Mouse (Mus musculus) lung, adult 10 weeks (tissue): ENCODE measurements around the gene Vmn1r24. TPM values are rescaled to one million over a fixed set of nuclear protein-coding genes. Genes with fewer than 3 reads are reported as not detected.

Experiments used
- polyA plus RNA-seq: library from polyadenylated mRNA; stranded (reverse); fragments of 350-450 nt; fragmentation: Illumina TruSeq; extraction: RNeasy Lipid Tissue Mini Kit (QIAGEN cat#74804); gene quantifications from one replicate; pipeline ENCODE4 v1.2.3, GENCODE M21; 2014; ENCODE audit warnings: low read depth, low replicate concordance; ENCODE audit not compliant: insufficient read depth

Gene Vmn1r24
- not detected for polyA plus RNA-seq

GRCm38 (mm10) chr6:57961403-57961802, at the start of gene Vmn1r24:
Gene Vmn1r24, minus strand, starts transcription at chr6:57961503.

DNA sequence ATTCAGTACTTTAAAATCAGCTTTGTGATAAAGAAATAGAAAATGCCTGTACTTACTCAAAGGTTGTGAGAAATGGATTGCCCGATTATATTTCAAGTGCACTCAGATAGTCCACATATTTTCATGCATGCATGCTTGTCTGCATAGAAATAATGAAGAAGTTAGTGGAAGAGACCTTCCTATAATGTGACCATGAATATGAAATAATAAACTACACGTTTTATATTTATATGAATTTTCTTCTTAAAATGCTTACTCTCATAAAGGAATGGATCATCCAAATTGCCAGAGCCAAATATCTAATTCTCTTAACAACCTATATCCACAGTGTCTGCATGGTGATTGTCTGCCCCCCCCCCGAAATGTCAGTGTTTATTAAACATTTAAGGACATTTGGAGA, 19.4 kb upstream of the Vmn1r24 start, which contains the start of gene Vmn1r25:
Gene Vmn1r25 (minus strand): TSS at position 101 of the 400 bp plus-strand sequence.

GRCm38 (mm10) chr6:57926738-57927137, 34.6 kb downstream of the Vmn1r24 start, which contains the start of gene Vmn1r23:
Gene Vmn1r23, minus strand, starts transcription at chr6:57926838.

DNA sequence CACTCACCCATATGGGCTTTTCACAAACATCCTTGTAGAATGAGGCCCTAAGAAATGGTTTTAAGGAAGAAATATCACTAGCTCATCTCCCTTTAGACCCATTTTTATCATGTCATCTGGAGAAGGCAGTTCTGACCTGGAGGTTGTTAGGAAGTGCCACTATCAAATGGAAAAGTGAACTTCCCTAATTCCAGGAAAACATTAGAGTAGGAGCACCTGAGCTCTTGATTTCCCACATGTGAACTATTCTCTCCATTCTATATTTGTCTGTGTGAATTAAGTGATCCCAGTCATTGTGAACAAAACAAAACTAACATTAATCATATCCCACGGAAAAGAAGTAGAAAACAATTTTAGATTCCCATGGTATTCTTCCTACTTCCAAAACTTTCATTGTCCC, 53.4 kb downstream of the Vmn1r24 start, which contains the start of gene Vmn1r22:
Gene Vmn1r22 (minus strand): TSS at position 101 of the 400 bp plus-strand sequence.

Other genes with a start within 250 kb of the Vmn1r24 start
- 15.7 TPM for gene Vopp1, start 136.3 kb downstream of the Vmn1r24 start, polyA plus RNA-seq
- gene Vmn1r21, start 111.2 kb downstream of the Vmn1r24 start, polyA plus RNA-seq = not detected
- gene Vmn1r22, start 53.5 kb downstream of the Vmn1r24 start, polyA plus RNA-seq = not detected
- not detected for gene Vmn1r23, start 34.7 kb downstream of the Vmn1r24 start, polyA plus RNA-seq
- gene Vmn1r25, start 19.3 kb upstream of the Vmn1r24 start, polyA plus RNA-seq = not detected
- not detected for gene Vmn1r26, start 53.7 kb upstream of the Vmn1r24 start, polyA plus RNA-seq